Mouse (Mus musculus) spleen, adult 2 months (tissue): ENCODE data around the gene Thap7.

Experiments used
- CTCF ChIP-seq: fragments of 200-500 bp; IDR thresholded peaks from 2 replicates; pipeline ENCODE4 v1.5.1; 2011; ENCODE audit warnings: mild to moderate bottlenecking, inconsistent platforms; ENCODE audit not compliant: insufficient read depth, insufficient read length, insufficient replicate concordance; ENCODE audit errors: extremely low read depth
- POLR2A ChIP-seq: fragments of 200-500 bp; IDR thresholded peaks from 2 replicates; pipeline ENCODE4 v1.6.1; 2011; ENCODE audit warnings: low read depth, low read length, inconsistent platforms

DNA sequence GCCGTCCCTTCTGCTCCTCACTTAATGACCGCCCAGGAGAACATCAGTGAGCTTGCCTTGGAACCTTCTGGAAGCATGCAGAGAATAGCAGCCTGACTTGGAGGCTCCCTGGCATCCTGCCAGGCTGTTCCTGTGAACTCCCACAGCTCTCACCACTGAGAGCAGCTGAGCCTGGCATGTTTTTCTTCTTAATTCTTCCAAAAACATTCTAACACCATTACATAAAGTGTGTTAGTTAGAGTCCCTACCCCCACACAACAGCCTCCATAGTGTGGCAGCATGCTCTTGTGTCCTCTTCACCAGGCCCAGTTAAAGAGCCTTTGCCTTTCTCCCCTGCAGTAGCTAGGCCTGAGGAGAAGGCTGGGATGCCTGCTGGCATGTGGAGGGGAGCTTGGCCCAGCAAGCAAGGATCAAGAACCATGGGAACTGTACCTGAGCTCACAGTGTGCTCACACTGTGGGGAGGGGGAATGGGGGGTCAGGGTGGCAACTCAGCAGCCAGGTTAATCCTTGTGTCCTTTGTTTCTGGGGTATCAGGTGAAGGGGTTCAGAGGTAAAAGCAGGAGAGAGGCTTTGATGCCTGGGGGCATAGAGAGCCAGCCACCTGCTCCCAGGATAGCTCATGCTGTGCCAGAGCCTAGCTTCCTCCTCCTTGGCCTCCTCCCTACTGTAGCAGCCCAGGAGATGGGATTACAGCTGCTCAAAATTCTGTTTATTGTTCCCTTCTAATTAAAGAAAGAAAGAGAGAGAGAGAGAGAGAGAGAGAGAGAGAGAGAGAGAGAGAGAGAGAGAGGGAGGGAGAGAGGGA is 34.2 kb downstream of the Thap7 start:
- TF ChIP-seq POLR2A = no peak
- no peak for TF ChIP-seq CTCF
